Mouse (Mus musculus): ENCODE data around the gene Ptpn6. TPM values are rescaled to one million over a fixed set of nuclear protein-coding genes. Genes with fewer than 3 reads are reported as not detected.

The Ptpn6 gene
- 74.1 and 91.9 TPM in 2 replicates for total RNA-seq (2012; rRNA removed)
- 100 to 1,000 TPM in 1 of 2 experiments, not detected in 1; 184 TPM for polyA plus RNA-seq (2012; ENCODE audit: insufficient read depth in 1 of 2, insufficient read length in 2 of 2, low read depth in 1 of 2, low replicate concordance in 2 of 2, missing spikeins in 1 of 2)

GRCm38 (mm10) chr6:124738511-124739023, at the start of gene Ptpn6:
Gene Ptpn6, minus strand, starts transcription at chr6:124738714.
- H3K4me1 ChIP-seq (ENCODE audit: control insufficient read depth in 1 of 2, insufficient read depth in 2 of 2, low read length in 2 of 2): peaks cover 12 to 26% of the 10 kb centered on the region in 2 experiments
- TF ChIP-seq CHD1 (IDR thresholded peaks at IDR 0.05; ENCODE audit: low read depth, low read length) (no peak), MAFK (IDR thresholded peaks at IDR 0.05; ENCODE audit: borderline replicate concordance, low read depth, low read length) (no peak), TBP (IDR thresholded peaks at IDR 0.05; ENCODE audit: low read depth, low read length) (no peak), TCF12 (IDR thresholded peaks at IDR 0.05; ENCODE audit: low read depth, low read length) (no peak)
- no peak for DNase-seq (ENCODE audit: low read depth, low spot score)

GRCm38 (mm10) chr6:124787722-124788121, 49.2 kb upstream of the Ptpn6 start:
- H3K9me3 ChIP-seq (replicated peaks; ENCODE audit: insufficient read depth, low read length): no peaks in the 10 kb centered on the region
- H3K4me1 ChIP-seq (ENCODE audit: control insufficient read depth in 1 of 2, insufficient read depth in 2 of 2, low read length in 2 of 2): peaks cover 5 to 9% of the 10 kb centered on the region in 2 experiments
- H3K27ac ChIP-seq (ENCODE audit: control insufficient read depth, low read depth, low read length): no peak overlapping the region
- TF ChIP-seq ZNF384 (IDR thresholded peaks at IDR 0.05; ENCODE audit: low read depth, low read length) (no peak), USF2 (IDR thresholded peaks at IDR 0.05; ENCODE audit: borderline replicate concordance in 1 of 2, insufficient read depth in 1 of 2, low read depth in 1 of 2, low read length in 2 of 2) (no peak), CTCF (IDR thresholded peaks at IDR 0.05 in 2 of 3, conservative IDR thresholded peaks at IDR 0.05 in 1 of 3; ENCODE audit: control insufficient read depth in 1 of 3, insufficient read depth in 1 of 3, low read depth in 2 of 3, low read length in 3 of 3, poor library complexity in 1 of 3, severe bottlenecking in 1 of 3) (no peak), KAT2A (conservative IDR thresholded peaks at IDR 0.05; ENCODE audit: low read depth, low read length) (no peak), POLR2AphosphoS2 (IDR thresholded peaks at IDR 0.05; ENCODE audit: low read length) (no peak), MAZ (IDR thresholded peaks at IDR 0.05; ENCODE audit: low read depth, low read length) (no peak), SIN3A (IDR thresholded peaks at IDR 0.05; ENCODE audit: low read length) (no peak)
- H3K79me2 ChIP-seq (ENCODE audit: control insufficient read depth, insufficient read depth, low read length, poor library complexity): no peaks in the 10 kb centered on the region; the same call in 1 of the 2 replicates
- H3K36me3 ChIP-seq (ENCODE audit: control insufficient read depth in 1 of 2, insufficient read depth in 2 of 2, low read length in 2 of 2): peaks cover 0 to 9% of the 10 kb centered on the region in 2 experiments; a peak in 2 of 4 replicates
- H3K4me3 ChIP-seq (ENCODE audit: control insufficient read depth in 1 of 2, insufficient read depth in 1 of 2, low read depth in 2 of 2, low read length in 2 of 2): no peak overlapping the region
- no peak for DNase-seq (ENCODE audit: low read depth, low spot score)
- H3K27me3 ChIP-seq (ENCODE audit: control insufficient read depth in 1 of 2, insufficient read depth in 2 of 2, low read length in 2 of 2): no peaks in the 10 kb centered on the region
- no peak overlapping the region for H3K9ac ChIP-seq (ENCODE audit: control insufficient read depth, low read depth, low read length, poor library complexity, severe bottlenecking)

More at GRCm38 (mm10) chr6:124738511-124739023, at the start of gene Ptpn6:
- Histone ChIP-seq H3K4me3 (ENCODE audit: control insufficient read depth in 1 of 2, insufficient read depth in 1 of 2, low read depth in 2 of 2, low read length in 2 of 2) (no peak within 1 kb of the TSS), H3K36me3 (ENCODE audit: control insufficient read depth in 1 of 2, insufficient read depth in 2 of 2, low read length in 2 of 2) (peaks cover 0 to 21% of the 10 kb centered on the region in 2 experiments; a peak in 2 of 4 replicates), H3K9ac (ENCODE audit: control insufficient read depth, low read depth, low read length, poor library complexity, severe bottlenecking) (no peak within 1 kb of the TSS; the same call in 1 of the 2 replicates), H3K27ac (ENCODE audit: control insufficient read depth, low read depth, low read length) (peak within 1 kb of the TSS; percentile 96), H3K27me3 (ENCODE audit: control insufficient read depth in 1 of 2, insufficient read depth in 2 of 2, low read length in 2 of 2) (no peaks in the 10 kb centered on the region), H3K9me3 (replicated peaks; ENCODE audit: insufficient read depth, low read length) (no peaks in the 10 kb centered on the region), H3K79me2 (ENCODE audit: control insufficient read depth, insufficient read depth, low read length, poor library complexity) (no peaks in the 10 kb centered on the region; the same call in 1 of the 2 replicates)

GRCm38 (mm10) chr6:124786756-124787420, 48.4 kb upstream of the Ptpn6 start:
- peak; percentile 48 for DNase-seq (ENCODE audit: low read depth, low spot score)
- H3K9ac ChIP-seq (ENCODE audit: control insufficient read depth, low read depth, low read length, poor library complexity, severe bottlenecking): no peak overlapping the region
- no peaks in the 10 kb centered on the region for H3K9me3 ChIP-seq (replicated peaks; ENCODE audit: insufficient read depth, low read length)
- peaks cover 0 to 9% of the 10 kb centered on the region in 2 experiments; a peak in 2 of 4 replicates for H3K36me3 ChIP-seq (ENCODE audit: control insufficient read depth in 1 of 2, insufficient read depth in 2 of 2, low read length in 2 of 2)
- TF ChIP-seq RAD21 (IDR thresholded peaks at IDR 0.05; ENCODE audit: low read depth, low read length) (no peak), USF1 (IDR thresholded peaks at IDR 0.05; ENCODE audit: low read depth, low read length) (no peak), ZNF384 (IDR thresholded peaks at IDR 0.05; ENCODE audit: low read depth, low read length) (no peak), MYC (IDR thresholded peaks at IDR 0.05; ENCODE audit: low read depth, low read length) (no peak), ZMIZ1 (IDR thresholded peaks at IDR 0.05; ENCODE audit: low read depth, low read length) (no peak)
- no peaks in the 10 kb centered on the region; the same call in 1 of the 2 replicates for H3K79me2 ChIP-seq (ENCODE audit: control insufficient read depth, insufficient read depth, low read length, poor library complexity)
- no peaks in the 10 kb centered on the region for H3K27me3 ChIP-seq (ENCODE audit: control insufficient read depth in 1 of 2, insufficient read depth in 2 of 2, low read length in 2 of 2)
- no peak overlapping the region for H3K27ac ChIP-seq (ENCODE audit: control insufficient read depth, low read depth, low read length)
- no peak overlapping the region; a peak in 1 of 4 replicates for H3K4me3 ChIP-seq (ENCODE audit: control insufficient read depth in 1 of 2, insufficient read depth in 1 of 2, low read depth in 2 of 2, low read length in 2 of 2)
- H3K4me1 ChIP-seq (ENCODE audit: control insufficient read depth in 1 of 2, insufficient read depth in 2 of 2, low read length in 2 of 2): peaks cover 5 to 9% of the 10 kb centered on the region in 2 experiments
